Mouse (Mus musculus) regulatory T cell (primary cell): ENCODE data around the gene Klhdc3.

Experiments
- in situ Hi-C: fragments of 300-600 bp; cut with MboI, MseI; formaldehyde crosslinking; loops from one replicate; pipeline ENCODE4 v1.15.1; 2025; ENCODE audit warnings: high pct_unique_total_duplicates

Klhdc3 gene

DNA sequence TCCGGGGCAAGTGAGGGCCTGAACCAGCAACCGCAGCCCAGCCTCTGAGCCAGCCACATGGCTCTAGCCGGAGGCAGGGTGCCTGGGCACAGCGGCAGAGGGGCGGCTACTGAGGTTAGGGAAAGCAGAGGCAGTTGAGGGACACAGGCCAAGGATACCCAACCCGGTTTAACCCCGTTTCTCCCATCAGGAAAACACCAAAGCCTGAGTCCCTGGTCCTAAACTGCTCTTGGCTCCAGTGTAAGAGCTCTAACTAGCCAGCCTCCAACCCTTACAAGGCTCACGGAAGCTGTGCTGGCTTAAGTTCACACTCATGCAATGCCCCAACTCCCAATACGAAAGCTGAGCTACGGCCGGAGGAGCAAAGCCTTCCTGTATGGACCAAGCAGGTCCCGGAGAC is 56.1 kb downstream of the Klhdc3 start:
- in situ Hi-C loops: no loop called here
